Mouse (Mus musculus): Measurements from ENCODE around the gene Dupd1. TPM values are rescaled to one million over a fixed set of nuclear protein-coding genes. Genes with fewer than 3 reads are reported as not detected.
A peak's percentile ranks its signal among the peaks of the same experiment; 100 is the strongest.

The Dupd1 gene
- polyA plus RNA-seq, 1 experiment from 2014 or later: 0.15 TPM

DNA sequence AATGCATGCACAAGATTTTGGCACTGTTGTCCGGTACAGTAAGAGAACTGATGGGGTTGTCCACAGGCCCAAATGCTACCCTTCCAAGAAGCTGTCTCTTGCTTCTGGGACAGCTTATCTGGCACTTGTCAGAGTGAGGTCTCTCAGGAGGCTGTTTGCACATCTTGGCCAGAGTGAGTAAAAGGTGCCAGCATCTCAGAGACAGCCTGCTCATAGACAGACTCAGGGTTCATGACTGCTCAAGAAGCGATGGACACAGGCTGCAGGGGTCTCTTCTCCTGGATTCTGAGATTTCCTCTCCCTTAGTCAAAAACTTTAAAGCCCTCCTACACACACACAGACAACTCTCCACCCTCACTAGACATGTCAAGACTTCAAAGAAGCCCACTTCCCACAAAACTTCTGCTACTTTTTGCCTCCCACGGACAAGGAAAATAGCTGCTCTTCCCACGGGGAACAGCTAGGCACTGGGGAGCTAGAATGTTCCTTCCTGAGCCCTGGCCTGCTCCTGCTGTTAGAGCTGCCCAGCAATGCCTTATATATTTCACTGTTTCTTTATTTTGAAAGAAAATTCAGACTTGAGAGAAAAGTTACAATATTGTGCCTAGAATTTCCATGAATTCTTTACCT is 73.5 kb downstream of the Dupd1 start:
- peaks cover 33% of the 10 kb centered on the region for H3K36me3 ChIP-seq
- H3K4me1 ChIP-seq: no peaks in the 10 kb centered on the region
- H3K4me3 ChIP-seq: no peak overlapping the region
- H3K27me3 ChIP-seq (ENCODE audit: insufficient read depth, poor library complexity, severe bottlenecking): no peaks in the 10 kb centered on the region
- DNase-seq (ENCODE audit: low spot score): peak; percentile 71
- H3K27ac ChIP-seq: no peak overlapping the region
- H3K9me3 ChIP-seq: no peaks in the 10 kb centered on the region
- WGBS: 75% methylated on average over 4 of the region's 4 CpGs

DNA sequence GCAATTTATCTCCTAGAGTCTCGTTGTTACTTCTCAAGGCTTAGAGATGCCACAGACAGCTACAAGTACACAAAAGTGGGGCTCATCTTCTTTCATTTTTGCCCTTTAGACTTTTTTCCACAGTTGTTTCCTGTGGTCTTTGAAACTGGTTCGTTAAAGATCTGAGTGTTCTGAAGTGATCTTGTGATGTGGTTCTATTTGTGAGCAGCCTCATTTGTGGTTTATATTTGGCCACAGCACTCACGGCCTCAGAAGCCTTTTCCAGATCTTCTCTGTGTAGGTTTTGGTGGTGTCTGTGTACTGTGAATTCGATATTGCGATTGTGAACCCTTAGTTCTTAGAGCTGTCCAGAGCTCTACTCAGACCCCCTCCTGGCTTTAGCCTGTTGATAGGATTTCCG is 77.8 kb downstream of the Dupd1 start:
- DNase-seq (ENCODE audit: low spot score): peak; percentile 5
- H3K36me3 ChIP-seq: peaks cover 36% of the 10 kb centered on the region
- 89% methylated on average over 6 of the region's 6 CpGs for whole genome bisulfite sequencing

DNA sequence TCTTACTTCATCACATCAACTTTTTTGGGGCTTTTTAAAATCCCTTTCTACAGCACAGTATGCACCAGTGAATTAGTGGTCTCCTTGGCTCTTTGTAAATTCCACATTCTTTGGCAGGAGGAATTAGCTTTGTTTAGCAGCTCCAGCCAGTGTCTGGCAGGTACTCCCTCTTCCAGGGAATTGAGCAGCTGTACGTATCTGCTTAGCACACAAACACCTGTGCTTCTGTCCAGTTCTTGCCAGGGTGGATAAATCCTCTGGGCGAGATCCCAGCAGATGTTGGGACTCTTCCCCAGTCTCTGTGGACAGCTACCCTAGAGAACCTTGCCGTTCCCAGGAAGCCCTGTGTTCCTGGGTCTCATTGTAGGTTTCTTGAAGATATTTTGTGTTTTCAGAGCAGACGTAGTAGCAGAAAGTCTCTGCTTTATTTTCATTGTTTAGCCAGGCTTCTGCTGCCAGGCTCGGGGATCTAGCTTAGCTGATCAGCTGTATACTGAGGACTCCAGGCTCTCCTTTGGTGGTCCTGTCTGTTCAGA is 82.6 kb downstream of the Dupd1 start:
- Histone ChIP-seq H3K4me1 (no peaks in the 10 kb centered on the region), H3K36me3 (peaks cover 42% of the 10 kb centered on the region), H3K27ac (no peak overlapping the region), H3K4me3 (no peak overlapping the region), H3K9me3 (no peaks in the 10 kb centered on the region), H3K27me3 (ENCODE audit: insufficient read depth, poor library complexity, severe bottlenecking) (no peaks in the 10 kb centered on the region)
- WGBS: 79% methylated on average over 5 of the region's 5 CpGs
- DNase-seq (ENCODE audit: low spot score): no peak

More for the DNA sequence above, 77.8 kb downstream of the Dupd1 start:
- Histone ChIP-seq H3K4me1 (no peaks in the 10 kb centered on the region), H3K9me3 (no peaks in the 10 kb centered on the region), H3K27ac (no peak overlapping the region), H3K27me3 (ENCODE audit: insufficient read depth, poor library complexity, severe bottlenecking) (no peaks in the 10 kb centered on the region), H3K4me3 (no peak overlapping the region)

Other genes starting within 250 kb of the Dupd1 start
- gene Kat6b, start 233.1 kb downstream of the Dupd1 start, polyA plus RNA-seq (2016; fragmentation: Nextera tagmentation; extraction: Ambion mirVana): 9.3 and 11.1 TPM in 2 replicates
- 9.9 and 11.6 TPM in 2 replicates for gene Samd8, start 36.0 kb upstream of the Dupd1 start, polyA plus RNA-seq (2016; fragmentation: Nextera tagmentation; extraction: Ambion mirVana)
- gene Dusp13, start 36.6 kb upstream of the Dupd1 start, polyA plus RNA-seq (2016; fragmentation: Nextera tagmentation; extraction: Ambion mirVana): 0.10 TPM in 1 of 2 replicates, not detected in the other
- gene Vdac2, start 110.7 kb upstream of the Dupd1 start, polyA plus RNA-seq (2016; fragmentation: Nextera tagmentation; extraction: Ambion mirVana): 377 and 438 TPM in 2 replicates
- 48.1 and 52.2 TPM in 2 replicates for gene Comtd1, start 134.4 kb upstream of the Dupd1 start, polyA plus RNA-seq (2016; fragmentation: Nextera tagmentation; extraction: Ambion mirVana)